Mouse (Mus musculus) liver, adult 2 months (tissue): ENCODE data around the gene Mchr1. TPM values are rescaled to one million over a fixed set of nuclear protein-coding genes. Genes with fewer than 3 reads are reported as not detected.

Experiments used
- DNase-seq: peaks from one replicate; pipeline ENCODE4 v3.0.0-alpha.2; 2011; ENCODE audit warnings: low read depth, low spot score; ENCODE audit errors: extremely low read depth
- H3K27ac ChIP-seq: fragments of 200-500 bp; replicated peaks from 2 replicates; pipeline ENCODE4 v1.5.1; 2012; ENCODE audit warnings: low read depth, mild to moderate bottlenecking, control low read depth, inconsistent platforms, low read length; ENCODE audit not compliant: insufficient read depth
- H3K27me3 ChIP-seq: fragments of 200-500 bp; 2 replicates; pipeline ENCODE4 v1.6.1; 2012; ENCODE audit warnings: mild to moderate bottlenecking, moderate library complexity, low read length, inconsistent platforms; ENCODE audit not compliant: control insufficient read depth, insufficient read depth
- H3K36me3 ChIP-seq: fragments of 200-500 bp; 2 replicates; pipeline ENCODE4 v1.6.1; 2012; ENCODE audit warnings: low read length, inconsistent platforms; ENCODE audit not compliant: control insufficient read depth, insufficient read depth
- H3K4me1 ChIP-seq: fragments of 200-500 bp; 2 replicates; pipeline ENCODE4 v1.6.1; 2011; ENCODE audit warnings: low read length; ENCODE audit not compliant: control insufficient read depth, insufficient read depth
- H3K4me3 ChIP-seq: fragments of 200-500 bp; 2 replicates; pipeline ENCODE4 v1.5.1; 2011; ENCODE audit warnings: low read depth, mild to moderate bottlenecking, control low read depth, low read length, moderate library complexity; ENCODE audit not compliant: insufficient read depth
- H3K79me2 ChIP-seq: fragments of 200-500 bp; 2 replicates; pipeline ENCODE4 v1.6.1; 2012; ENCODE audit warnings: inconsistent platforms, mild to moderate bottlenecking, low read length, moderate library complexity; ENCODE audit not compliant: control insufficient read depth, insufficient read depth
- H3K9ac ChIP-seq: fragments of 200-500 bp; 2 replicates; pipeline ENCODE4 v1.6.1; 2012; ENCODE audit warnings: low read depth, mild to moderate bottlenecking, control low read depth, inconsistent platforms, low read length
- CTCF ChIP-seq: fragments of 200-500 bp; IDR thresholded peaks from 2 replicates; pipeline ENCODE4 v1.5.1; 2011; ENCODE audit warnings: low read depth, low read length, control low read depth
- POLR2A ChIP-seq: fragments of 200-500 bp; IDR thresholded peaks from 2 replicates; pipeline ENCODE4 v1.6.1; 2011; ENCODE audit warnings: low read length, control low read depth; ENCODE audit not compliant: insufficient read depth; ENCODE audit errors: extremely low read depth
- WGBS: fragments of 180-500 bp; shearing (Covaris S2); methylation state at CpG from one replicate; pipeline ENCODE4 v1.1.7; 2018; 5-methylcytosine and 5-hydroxymethylcytosine counted together
- polyA plus RNA-seq: library from polyadenylated mRNA; depleted of rRNA; stranded (reverse); fragments of >200 nt; gene quantifications from 2 replicates; pipeline ENCODE4 v1.2.3, GENCODE M21; 2012
- total RNA-seq: library from RNA; depleted of rRNA; stranded (reverse); fragments of >200 nt; gene quantifications from 2 replicates; pipeline ENCODE4 v1.2.3, GENCODE M21; 2014

The Mchr1 gene
- total and polyA plus RNA-seq, 2 experiments: not detected

DNA sequence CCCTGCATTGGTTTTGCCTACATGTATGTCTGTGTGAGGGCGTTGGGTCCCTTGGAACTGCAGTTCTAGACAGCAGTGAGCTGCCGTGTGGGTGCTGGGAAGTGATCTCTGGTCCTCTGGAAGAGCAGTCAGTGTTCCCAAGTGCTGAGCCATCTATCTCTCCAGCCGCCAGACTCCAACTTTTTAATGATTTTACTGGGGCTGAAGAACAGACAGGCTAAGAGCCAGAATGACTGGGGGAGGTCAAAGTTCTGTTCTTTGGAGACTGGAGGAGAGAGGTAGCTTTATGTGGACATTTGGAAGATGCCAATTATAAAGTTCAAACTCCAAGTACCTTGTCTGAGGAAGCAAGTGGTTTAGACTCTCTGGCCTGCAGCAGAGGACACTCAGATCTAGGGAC is 5.5 kb upstream of the Mchr1 start:
- peak overlapping the region; percentile 51 for H3K27ac ChIP-seq
- H3K79me2 ChIP-seq: no peaks in the 10 kb centered on the region
- no peaks in the 10 kb centered on the region for H3K36me3 ChIP-seq
- H3K27me3 ChIP-seq: no peaks in the 10 kb centered on the region
- H3K9ac ChIP-seq: no peak overlapping the region
- H3K4me3 ChIP-seq: no peak overlapping the region
- peaks cover 6% of the 10 kb centered on the region for H3K4me1 ChIP-seq
- 19% methylated on average over 3 of the region's 3 CpGs for WGBS
- TF ChIP-seq POLR2A: no peak
- no peak for TF ChIP-seq CTCF
- peak; percentile 95 for DNase-seq

DNA sequence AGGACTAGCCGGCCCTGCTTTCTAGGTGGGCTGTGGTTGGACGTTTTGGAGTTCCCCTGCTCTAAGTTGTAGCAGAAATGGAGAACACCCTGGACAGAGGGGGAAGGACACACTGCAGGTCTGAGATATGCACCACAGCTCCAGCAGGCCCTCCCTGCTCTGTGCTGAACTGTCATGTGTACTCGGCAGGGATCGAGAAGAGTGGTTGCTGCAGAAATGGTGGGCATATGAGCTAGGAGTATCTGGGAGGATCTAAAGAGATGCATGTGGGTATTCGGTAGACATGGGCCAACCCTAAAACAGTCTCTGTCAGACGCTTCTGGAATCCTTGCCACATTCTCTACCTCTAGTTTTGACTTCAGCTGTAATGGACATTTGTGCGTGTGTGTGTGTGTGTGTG is 4.0 kb upstream of the Mchr1 start:
- Histone ChIP-seq H3K4me1 (peaks cover 12% of the 10 kb centered on the region), H3K27ac (no peak overlapping the region), H3K4me3 (no peak overlapping the region), H3K9ac (no peak overlapping the region), H3K27me3 (no peaks in the 10 kb centered on the region), H3K36me3 (no peaks in the 10 kb centered on the region), H3K79me2 (no peaks in the 10 kb centered on the region)
- 81% methylated on average over 7 of the region's 7 CpGs for WGBS
- TF ChIP-seq POLR2A (no peak), CTCF (no peak)
- no peak for DNase-seq

DNA sequence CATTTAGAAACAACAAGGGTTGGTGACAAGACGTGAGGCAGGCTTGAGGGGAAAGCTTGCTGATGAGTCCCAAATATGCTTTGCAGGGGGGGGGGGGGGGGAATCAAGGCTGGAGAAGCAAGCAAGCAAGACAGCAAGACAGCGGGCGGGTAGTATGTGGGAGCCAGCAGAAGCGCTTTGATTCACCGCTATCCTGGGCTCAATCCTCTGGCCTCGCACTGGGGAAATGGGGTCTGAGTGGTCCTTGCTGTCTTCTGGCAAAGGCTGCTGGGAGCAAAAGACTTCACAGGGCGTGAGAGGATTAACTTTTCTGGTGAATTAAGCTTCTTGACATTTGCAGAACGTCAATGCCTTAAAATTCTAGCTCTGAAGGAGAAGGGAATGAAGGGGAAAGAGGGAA is 763 bp downstream of the Mchr1 start:
- H3K9ac ChIP-seq: no peak overlapping the region
- no peaks in the 10 kb centered on the region for H3K36me3 ChIP-seq
- TF ChIP-seq CTCF: no peak
- no peaks in the 10 kb centered on the region for H3K27me3 ChIP-seq
- no peak for DNase-seq
- WGBS: 49% methylated on average over 8 of the region's 8 CpGs
- H3K79me2 ChIP-seq: no peaks in the 10 kb centered on the region
- no peak overlapping the region for H3K27ac ChIP-seq
- H3K4me1 ChIP-seq: peaks cover 6% of the 10 kb centered on the region; the same call in 1 of the 2 replicates
- no peak overlapping the region for H3K4me3 ChIP-seq

DNA sequence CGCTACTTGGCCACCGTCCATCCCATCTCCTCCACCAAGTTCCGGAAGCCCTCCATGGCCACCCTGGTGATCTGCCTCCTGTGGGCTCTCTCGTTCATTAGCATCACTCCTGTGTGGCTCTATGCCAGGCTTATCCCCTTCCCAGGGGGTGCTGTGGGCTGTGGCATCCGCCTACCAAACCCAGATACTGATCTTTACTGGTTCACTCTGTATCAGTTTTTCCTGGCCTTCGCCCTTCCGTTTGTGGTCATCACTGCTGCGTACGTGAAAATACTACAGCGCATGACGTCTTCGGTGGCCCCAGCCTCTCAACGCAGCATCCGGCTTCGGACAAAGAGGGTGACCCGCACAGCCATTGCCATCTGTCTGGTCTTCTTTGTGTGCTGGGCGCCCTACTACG is 2.2 kb downstream of the Mchr1 start:
- H3K4me3 ChIP-seq: no peak overlapping the region
- H3K79me2 ChIP-seq: no peaks in the 10 kb centered on the region
- H3K27ac ChIP-seq: no peak overlapping the region
- no peaks in the 10 kb centered on the region for H3K36me3 ChIP-seq
- peaks cover 6% of the 10 kb centered on the region; the same call in 1 of the 2 replicates for H3K4me1 ChIP-seq
- no peak for DNase-seq
- no peak overlapping the region for H3K9ac ChIP-seq
- WGBS: 89% methylated on average over 18 of the region's 18 CpGs
- TF ChIP-seq POLR2A (no peak), CTCF (no peak)
- no peaks in the 10 kb centered on the region for H3K27me3 ChIP-seq

DNA sequence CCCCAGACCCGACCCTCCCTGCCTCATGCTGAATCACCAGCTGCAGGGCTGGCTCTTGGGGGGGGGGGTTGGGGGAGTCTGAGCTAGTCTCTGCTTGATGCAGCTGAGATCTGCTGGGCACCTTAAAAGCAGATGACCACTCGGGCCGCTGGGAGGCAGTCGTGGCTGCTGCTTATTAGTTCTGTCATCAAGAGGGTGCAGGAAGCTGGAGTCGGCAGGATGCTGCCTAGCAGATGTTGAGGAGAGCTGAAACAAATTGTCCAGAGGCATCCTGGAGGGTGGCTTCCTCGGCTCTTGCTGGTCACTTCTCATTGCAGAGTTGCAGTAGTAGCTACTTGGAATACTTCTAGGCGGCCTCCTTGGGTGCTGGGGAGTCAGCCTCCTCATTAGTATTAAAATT is 4.0 kb downstream of the Mchr1 start:
- no peak overlapping the region for H3K4me3 ChIP-seq
- no peaks in the 10 kb centered on the region for H3K79me2 ChIP-seq
- H3K4me1 ChIP-seq: peaks cover 6% of the 10 kb centered on the region; the same call in 1 of the 2 replicates
- H3K27ac ChIP-seq: no peak overlapping the region
- H3K9ac ChIP-seq: no peak overlapping the region
- no peaks in the 10 kb centered on the region for H3K27me3 ChIP-seq
- 53% methylated on average over 7 of the region's 7 CpGs for WGBS
- TF ChIP-seq CTCF: peak; percentile 70
- TF ChIP-seq POLR2A: no peak
- no peaks in the 10 kb centered on the region for H3K36me3 ChIP-seq
- no peak for DNase-seq

DNA sequence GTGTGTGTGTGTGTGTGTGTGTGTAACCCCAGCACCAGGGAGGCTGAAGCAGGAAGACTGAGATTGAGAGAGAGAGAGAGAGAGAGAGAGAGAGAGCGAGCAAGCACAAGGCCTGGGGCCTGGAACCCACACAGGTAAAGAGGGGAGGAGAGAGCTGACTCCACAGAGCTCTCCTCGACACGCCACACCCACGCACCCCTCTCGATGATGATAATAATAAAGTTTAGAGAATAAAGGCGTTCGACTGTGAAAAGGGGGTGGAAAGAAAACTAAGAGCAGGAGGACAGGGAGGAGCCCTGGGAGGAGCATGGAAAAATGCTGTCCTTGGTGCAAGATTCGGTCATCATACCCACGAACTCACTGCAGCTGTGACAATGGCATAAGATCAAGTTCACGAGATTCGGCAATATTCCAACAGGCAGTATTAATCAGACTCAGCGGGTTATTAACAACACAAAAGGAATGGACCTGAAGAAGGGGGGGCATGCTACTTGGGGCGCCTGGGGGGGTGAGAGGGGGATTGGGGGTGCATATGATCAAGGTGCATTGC is 4.6 kb downstream of the Mchr1 start:
- H3K9ac ChIP-seq: no peak overlapping the region
- no peaks in the 10 kb centered on the region for H3K27me3 ChIP-seq
- peaks cover 6% of the 10 kb centered on the region; the same call in 1 of the 2 replicates for H3K4me1 ChIP-seq
- TF ChIP-seq CTCF (no peak), POLR2A (no peak)
- no peaks in the 10 kb centered on the region for H3K36me3 ChIP-seq
- no peaks in the 10 kb centered on the region for H3K79me2 ChIP-seq
- H3K4me3 ChIP-seq: no peak overlapping the region
- no peak overlapping the region for H3K27ac ChIP-seq
- DNase-seq: no peak
- 85% methylated on average over 13 of the region's 13 CpGs for WGBS
